Mouse (Mus musculus): ENCODE data around the gene Tmem273. TPM values are rescaled to one million over a fixed set of nuclear protein-coding genes. Genes with fewer than 3 reads are reported as not detected.

The Tmem273 gene
- polyA plus RNA-seq, 1 experiment = 1.0 TPM

- WGBS = 61% methylated on average over 2 of the region's 2 CpGs
- TF ChIP-seq CTCF (conservative IDR thresholded peaks at IDR 0.05; ENCODE audit: insufficient read depth, insufficient read length, low read depth, low read length) = no peak
- TF ChIP-seq POLR2A (IDR thresholded peaks at IDR 0.05; ENCODE audit: low read depth, low read length) = no peak
- Histone ChIP-seq H3K4me1 (ENCODE audit: control insufficient read depth, insufficient read depth, low read length) (no peaks in the 10 kb centered on the region), H3K4me3 (ENCODE audit: insufficient read depth, low read depth, low read length) (no peak overlapping the region), H3K36me3 (ENCODE audit: control insufficient read depth, insufficient read depth, low read length) (no peaks in the 10 kb centered on the region), H3K27me3 (replicated peaks; ENCODE audit: control insufficient read depth, insufficient read depth, low read length) (no peaks in the 10 kb centered on the region; the same call in 1 of the 2 replicates), H3K27ac (ENCODE audit: insufficient read depth, low read depth, low read length) (0 out of 2 replicates have a peak overlapping the region, but pooled peaks have one; percentile 3)
- DNase-seq = no peak
Measured at GRCm38 (mm10) chr14:32861656-32862055, 75.9 kb downstream of the Tmem273 start.

- no peak overlapping the region for H3K27ac ChIP-seq (ENCODE audit: insufficient read depth, low read depth, low read length)
- no peaks in the 10 kb centered on the region for H3K36me3 ChIP-seq (ENCODE audit: control insufficient read depth, insufficient read depth, low read length)
- no peaks in the 10 kb centered on the region for H3K4me1 ChIP-seq (ENCODE audit: control insufficient read depth, insufficient read depth, low read length)
- no peaks in the 10 kb centered on the region for H3K27me3 ChIP-seq (replicated peaks; ENCODE audit: control insufficient read depth, insufficient read depth, low read length)
- TF ChIP-seq CTCF (conservative IDR thresholded peaks at IDR 0.05; ENCODE audit: insufficient read depth, insufficient read length, low read depth, low read length) (no peak), POLR2A (IDR thresholded peaks at IDR 0.05; ENCODE audit: low read depth, low read length) (no peak)
- WGBS = 63% methylated on average over 3 of the region's 3 CpGs
- no peak overlapping the region for H3K4me3 ChIP-seq (ENCODE audit: insufficient read depth, low read depth, low read length)
- DNase-seq = no peak
Measured at GRCm38 (mm10) chr14:32865331-32865730, 79.6 kb downstream of the Tmem273 start.

Other genes with a start within 250 kb of the Tmem273 start
- gene Prrxl1, start 186.6 kb upstream of the Tmem273 start, polyA plus RNA-seq (2012; rRNA removed) = not detected in 2 replicates
- 0.86 TPM in 1 of 2 replicates, not detected in the other for gene 3425401B19Rik, start 100.7 kb upstream of the Tmem273 start, polyA plus RNA-seq (2012; rRNA removed)
- gene Fam170b, start 48.0 kb downstream of the Tmem273 start, polyA plus RNA-seq (2012; rRNA removed) = 0.14 TPM in 1 of 2 replicates, not detected in the other
- 8.0 and 8.3 TPM in 2 replicates for gene Vstm4, start 70.8 kb downstream of the Tmem273 start, polyA plus RNA-seq (2012; rRNA removed)
- gene Lrrc18, start 205.4 kb downstream of the Tmem273 start, polyA plus RNA-seq (2012; rRNA removed) = 0.53 and 0.61 TPM in 2 replicates

All from kidney, adult 2 months (tissue).